8 mouse cellular contexts compared by ENCODE assay signal in genomic region chr6:87386203-87386602, GRCm38 (mm10). TPM values are rescaled to one million over a fixed set of nuclear protein-coding genes. Genes with fewer than 3 reads are reported as not detected.
DNase-seq lines count a peak whose midpoint lies in the region; ATAC-seq and TF ChIP-seq lines count a peak whose summit lies in the region.
"Had no signal": no experiment of that assay in that cellular context is flagged by ENCODE, and none has a peak within 500 bp of the region (broad histone marks: within the 10 kb centered on the region; RNA-seq: fewer than 3 reads in every experiment).

No protein-coding gene starts in this region.

- H3K4me2 ChIP-seq in limb, embryonic 11.5 days (ENCODE audit: low read depth, severe bottlenecking) = no peak overlapping the region
- H3K4me2 ChIP-seq: limb, embryonic 13.5 days had no signal

- H3K27ac ChIP-seq in thymus, adult 2 months (ENCODE audit: control insufficient read depth, insufficient read depth, low read length) = no peak overlapping the region
- no peak overlapping the region for H3K27ac ChIP-seq in limb, embryonic 11.5 days (replicated peaks; ENCODE audit: low read depth, low read length)
- H3K27ac ChIP-seq: limb, embryonic 13.5 days had no signal

- ATAC-seq in hematopoietic stem cell, adult 5-6 weeks (replicated peaks in 1 of 2; ENCODE audit: insufficient read depth in 1 of 2, low FRiP score in 2 of 2, low TSS enrichment in 1 of 2, low read depth in 1 of 2, poor library complexity in 2 of 2, severe bottlenecking in 2 of 2) = peak; percentile 46 to 52; a peak in 3 of 4 replicates
- ATAC-seq in limb, embryonic 11.5 days (ENCODE audit: insufficient number of reproducible peaks, low FRiP score, low TSS enrichment, low read depth) = no peak

- no peaks in the 10 kb centered on the region; the same call in 1 of the 2 replicates for H3K4me1 ChIP-seq in thymus, adult 2 months (replicated peaks; ENCODE audit: control insufficient read depth, insufficient read depth, low read length)
- no peaks in the 10 kb centered on the region for H3K4me1 ChIP-seq in limb, embryonic 11.5 days (ENCODE audit: control insufficient read depth, insufficient read depth, low read length)

- WGBS in thymus, adult 2 months = 22% methylated on average over 7 of the region's 7 CpGs
- 12% methylated on average over 7 of the region's 7 CpGs for WGBS in limb, embryonic 11.5 days

- no peak for TF ChIP-seq POLR2A in thymus, adult 2 months (IDR thresholded peaks at IDR 0.05; ENCODE audit: control insufficient read depth, extremely low read depth, insufficient read depth, low read length, poor library complexity)

- DNase-seq in thymus, adult 2 months = peak; percentile 47
- DNase-seq in thymus, adult 18-20 months = no peak
- DNase-seq in adrenal gland, adult 2 months = peak; percentile 55
- peak; percentile 77 for DNase-seq in embryo, embryonic 10 days (ENCODE audit: low spot score)
- peak; percentile 87 for DNase-seq in limb, embryonic 11.5 days (ENCODE audit: low spot score)
- peak; percentile 79 to 85 for DNase-seq in right cerebral cortex, postnatal 10 days (ENCODE audit: low spot score in 2 of 2)

- H3K4me3 ChIP-seq in thymus, adult 2 months (ENCODE audit: control insufficient read depth, insufficient read depth, low read length) = no peak overlapping the region
- no peak overlapping the region for H3K4me3 ChIP-seq in limb, embryonic 11.5 days (ENCODE audit: low read depth, low read length)
- H3K4me3 ChIP-seq: limb, embryonic 13.5 days had no signal

- no peak overlapping the region for H3K9ac ChIP-seq in limb, embryonic 11.5 days (ENCODE audit: low read length)
- H3K9ac ChIP-seq: limb, embryonic 13.5 days had no signal

- no peaks in the 10 kb centered on the region for H3K36me3 ChIP-seq in thymus, adult 2 months (ENCODE audit: control insufficient read depth, insufficient read depth, low read length)
- H3K36me3 ChIP-seq in limb, embryonic 11.5 days (ENCODE audit: control insufficient read depth, insufficient read depth, low read length) = no peaks in the 10 kb centered on the region
- H3K36me3 ChIP-seq: limb, embryonic 13.5 days had no signal

- no peaks in the 10 kb centered on the region for H3K27me3 ChIP-seq in thymus, adult 2 months (ENCODE audit: control insufficient read depth, insufficient read depth, low read length)
- H3K27me3 ChIP-seq in limb, embryonic 11.5 days (ENCODE audit: control insufficient read depth, insufficient read depth, low read length) = no peaks in the 10 kb centered on the region

- no peak for TF ChIP-seq CTCF in thymus, adult 2 months (IDR thresholded peaks at IDR 0.05; ENCODE audit: borderline replicate concordance, control insufficient read depth, extremely low read depth, insufficient read depth, low read length, poor library complexity)

- H3K9me3 ChIP-seq in limb, embryonic 11.5 days (ENCODE audit: control insufficient read depth, low read length) = no peaks in the 10 kb centered on the region
- H3K9me3 ChIP-seq: limb, embryonic 13.5 days had no signal

RNA-seq across cellular contexts. Expression of gene Gkn3, which starts 2.5 kb away (rescaled TPM):
- polyA plus RNA-seq in thymus, adult 2 months (2012; rRNA removed) = 0.69 and 0.96 TPM in 2 replicates
- total RNA-seq in adrenal gland, adult 2 months (2021) = under 1 TPM; 0.58 to 0.59 TPM
- 0.28 and 0.69 TPM in 2 replicates for polyA plus RNA-seq in adrenal gland, adult 2 months (2012; rRNA removed)
- total RNA-seq in hematopoietic stem cell, adult 5-6 weeks (2017) = 2.5 TPM in 1 of 2 replicates, not detected in the other
- polyA plus RNA-seq in limb, embryonic 11.5 days (2014; fragmentation: Nextera tagmentation; extraction: Ambion mirVana) = not detected in 2 replicates

RNA-seq across cellular contexts. Expression of gene Gkn2, which starts 13.0 kb away (rescaled TPM):
- polyA plus RNA-seq in thymus, adult 2 months (2012; rRNA removed) = 0.40 TPM in 1 of 2 replicates, not detected in the other
- not detected for total RNA-seq in adrenal gland, adult 2 months (2021)
- polyA plus RNA-seq in adrenal gland, adult 2 months (2012; rRNA removed) = 1.8 TPM in 1 of 2 replicates, not detected in the other
- total RNA-seq in hematopoietic stem cell, adult 5-6 weeks (2017) = not detected in 2 replicates
- polyA plus RNA-seq in limb, embryonic 11.5 days (2014; fragmentation: Nextera tagmentation; extraction: Ambion mirVana) = not detected in 2 replicates
- polyA plus RNA-seq: limb, embryonic 13.5 days had no signal

RNA-seq across cellular contexts. Expression of gene Gkn1, which starts 35.5 kb away (rescaled TPM):
- 0.52 and 0.75 TPM in 2 replicates for polyA plus RNA-seq in thymus, adult 2 months (2012; rRNA removed)
- total RNA-seq in adrenal gland, adult 2 months (2021) = not detected
- polyA plus RNA-seq in adrenal gland, adult 2 months (2012; rRNA removed) = 0.16 and 3.5 TPM in 2 replicates
- total RNA-seq in hematopoietic stem cell, adult 5-6 weeks (2017) = not detected in 2 replicates
- polyA plus RNA-seq in limb, embryonic 11.5 days (2014; fragmentation: Nextera tagmentation; extraction: Ambion mirVana) = not detected in 2 replicates
- polyA plus RNA-seq: limb, embryonic 13.5 days had no signal

RNA-seq across cellular contexts. Expression of gene Bmp10, which starts 42.6 kb away (rescaled TPM):
- polyA plus RNA-seq in thymus, adult 2 months (2012; rRNA removed) = 0.08 and 4.8 TPM in 2 replicates
- not detected for total RNA-seq in adrenal gland, adult 2 months (2021)
- polyA plus RNA-seq in adrenal gland, adult 2 months (2012; rRNA removed) = not detected in 2 replicates
- total RNA-seq in hematopoietic stem cell, adult 5-6 weeks (2017) = not detected in 2 replicates
- polyA plus RNA-seq in limb, embryonic 11.5 days (2014; fragmentation: Nextera tagmentation; extraction: Ambion mirVana) = not detected in 2 replicates
- polyA plus RNA-seq: limb, embryonic 13.5 days had no signal

RNA-seq across cellular contexts. Expression of gene Antxr1, which starts 50.6 kb away (rescaled TPM):
- polyA plus RNA-seq in thymus, adult 2 months (2012; rRNA removed) = 3.7 and 4.0 TPM in 2 replicates
- 10 to 100 TPM; 14.7 to 21.4 TPM for total RNA-seq in adrenal gland, adult 2 months (2021)
- 7.3 and 9.1 TPM in 2 replicates for polyA plus RNA-seq in adrenal gland, adult 2 months (2012; rRNA removed)
- total RNA-seq in hematopoietic stem cell, adult 5-6 weeks (2017) = 0.10 and 2.5 TPM in 2 replicates
- polyA plus RNA-seq in limb, embryonic 11.5 days (2014; fragmentation: Nextera tagmentation; extraction: Ambion mirVana) = 13.2 and 16.0 TPM in 2 replicates

Comparison
In these comparisons a context has a peak if more than half of its experiments do, and no peak if none do; other contexts are left out.
1. DNase-seq: peak in thymus, adult 2 months (single experiment), adrenal gland, adult 2 months (single experiment), embryo, embryonic 10 days (single experiment), limb, embryonic 11.5 days (single experiment) and right cerebral cortex, postnatal 10 days (2 of 2); none in thymus, adult 18-20 months (0 of 2).